In genomic region chr11:100581756-100582155, GRCm38 (mm10) we compare ENCODE assay signal across 10 mouse cellular contexts. TPM values are rescaled to one million over a fixed set of nuclear protein-coding genes. Genes with fewer than 3 reads are reported as not detected.
DNase-seq lines count a peak whose midpoint lies in the region; ATAC-seq and TF ChIP-seq lines count a peak whose summit lies in the region.
"Had no signal": no experiment of that assay in that cellular context is flagged by ENCODE, and none has a peak within 500 bp of the region (broad histone marks: within the 10 kb centered on the region; RNA-seq: fewer than 3 reads in every experiment).

No protein-coding gene starts in this region.

- TF ChIP-seq POLR2A in spleen, adult 2 months (IDR thresholded peaks at IDR 0.05; ENCODE audit: low read depth, low read length) = no peak

- H3K9me3 ChIP-seq in forebrain, embryonic 14.5 days (replicated peaks; ENCODE audit: control insufficient read depth, low read length) = no peaks in the 10 kb centered on the region
- H3K9me3 ChIP-seq in forebrain, embryonic 11.5 days (ENCODE audit: control insufficient read depth, low read length) = no peaks in the 10 kb centered on the region
- H3K9me3 ChIP-seq in heart, embryonic 16.5 days (replicated peaks; ENCODE audit: control insufficient read depth, low read length) = no peaks in the 10 kb centered on the region
- H3K9me3 ChIP-seq: limb, embryonic 13.5 days had no signal

- H3K36me3 ChIP-seq in forebrain, embryonic 14.5 days (ENCODE audit: control insufficient read depth, insufficient read depth, low read length) = peaks cover 83% of the 10 kb centered on the region
- H3K36me3 ChIP-seq in forebrain, embryonic 11.5 days (ENCODE audit: control insufficient read depth, insufficient read depth, low read length) = peaks cover 20% of the 10 kb centered on the region
- peaks cover 42% of the 10 kb centered on the region for H3K36me3 ChIP-seq in spleen, adult 2 months (ENCODE audit: control insufficient read depth, insufficient read depth, low read length)
- peaks cover 45% of the 10 kb centered on the region for H3K36me3 ChIP-seq in heart, embryonic 16.5 days (ENCODE audit: control insufficient read depth, insufficient read depth)

- 40% methylated on average over 4 of the region's 4 CpGs for WGBS in forebrain, embryonic 14.5 days
- 92% methylated on average over 4 of the region's 4 CpGs for WGBS in forebrain, embryonic 11.5 days
- WGBS in spleen, adult 2 months = 27% methylated on average over 4 of the region's 4 CpGs
- WGBS in heart, embryonic 16.5 days = 54% methylated on average over 4 of the region's 4 CpGs

- H3K27me3 ChIP-seq in forebrain, embryonic 14.5 days (replicated peaks; ENCODE audit: control insufficient read depth, insufficient read depth, low read length) = no peaks in the 10 kb centered on the region
- no peaks in the 10 kb centered on the region for H3K27me3 ChIP-seq in forebrain, embryonic 11.5 days (ENCODE audit: control insufficient read depth, insufficient read depth, low read length)
- no peaks in the 10 kb centered on the region for H3K27me3 ChIP-seq in spleen, adult 2 months (ENCODE audit: control insufficient read depth, insufficient read depth, low read length)
- H3K27me3 ChIP-seq in heart, embryonic 16.5 days (ENCODE audit: control insufficient read depth, insufficient read depth, low read length) = no peaks in the 10 kb centered on the region
- H3K27me3 ChIP-seq: limb, embryonic 13.5 days had no signal

- no peak overlapping the region for H3K4me3 ChIP-seq in forebrain, embryonic 14.5 days (ENCODE audit: low read depth, low read length)
- H3K4me3 ChIP-seq in forebrain, embryonic 11.5 days (ENCODE audit: low read depth, low read length) = no peak overlapping the region
- H3K4me3 ChIP-seq in spleen, adult 2 months (ENCODE audit: extremely low read depth, insufficient read depth, insufficient read length) = no peak overlapping the region
- no peak overlapping the region for H3K4me3 ChIP-seq in heart, embryonic 16.5 days (ENCODE audit: low read length)
- H3K4me3 ChIP-seq: erythroblast, embryonic 14.5 days; limb, embryonic 13.5 days had no signal

- TF ChIP-seq CTCF in spleen, adult 2 months (IDR thresholded peaks at IDR 0.05; ENCODE audit: extremely low read depth, insufficient read depth, insufficient read length, insufficient replicate concordance) = no peak

- no peak overlapping the region for H3K9ac ChIP-seq in forebrain, embryonic 14.5 days (ENCODE audit: low read length)
- H3K9ac ChIP-seq in forebrain, embryonic 11.5 days (ENCODE audit: low read length) = no peak overlapping the region
- no peak overlapping the region for H3K9ac ChIP-seq in heart, embryonic 16.5 days (ENCODE audit: low read length)
- H3K9ac ChIP-seq: limb, embryonic 13.5 days had no signal

- H3K4me2 ChIP-seq in forebrain, embryonic 14.5 days (ENCODE audit: low read length) = no peak overlapping the region
- H3K4me2 ChIP-seq in forebrain, embryonic 11.5 days (ENCODE audit: low read depth, low read length, severe bottlenecking) = no peak overlapping the region
- H3K4me2 ChIP-seq in heart, embryonic 16.5 days (ENCODE audit: low read depth, low read length) = no peak overlapping the region
- H3K4me2 ChIP-seq: limb, embryonic 13.5 days had no signal

- H3K4me1 ChIP-seq in forebrain, embryonic 14.5 days (ENCODE audit: control insufficient read depth, insufficient read depth, low read length) = no peaks in the 10 kb centered on the region
- H3K4me1 ChIP-seq in forebrain, embryonic 11.5 days (replicated peaks; ENCODE audit: control insufficient read depth, insufficient read depth, low read length) = 0 out of 2 replicates have a peak, but pooled peaks cover 2% of the 10 kb centered on the region
- peaks cover 69% of the 10 kb centered on the region; the same call in 1 of the 2 replicates for H3K4me1 ChIP-seq in spleen, adult 2 months (ENCODE audit: control insufficient read depth, insufficient read depth, insufficient read length)
- peaks cover 7% of the 10 kb centered on the region for H3K4me1 ChIP-seq in heart, embryonic 16.5 days (ENCODE audit: control insufficient read depth, insufficient read depth, low read length)

- peak; percentile 48 for DNase-seq in forebrain, embryonic 14.5 days (ENCODE audit: low spot score)
- no peak for DNase-seq in forebrain, embryonic 11.5 days (ENCODE audit: low spot score)
- no peak for DNase-seq in spleen, adult 2 months (ENCODE audit: low read depth in 1 of 2, low spot score in 2 of 2)
- no peak for DNase-seq in spleen, postnatal 14 days (ENCODE audit: low spot score in 2 of 2)
- DNase-seq in right cerebral cortex, postnatal 10 days (ENCODE audit: low spot score in 2 of 2) = peak; percentile 75 to 76
- no peak for DNase-seq in embryo, embryonic 9.5 days (ENCODE audit: extremely low spot score)

- H3K27ac ChIP-seq in forebrain, embryonic 14.5 days (ENCODE audit: low read depth, low read length) = 0 out of 2 replicates have a peak overlapping the region, but pooled peaks have one; percentile 30
- H3K27ac ChIP-seq in forebrain, embryonic 11.5 days (ENCODE audit: low read depth, low read length) = no peak overlapping the region
- peak overlapping the region; percentile 50 for H3K27ac ChIP-seq in spleen, adult 2 months (ENCODE audit: insufficient read depth, low read length)
- H3K27ac ChIP-seq in heart, embryonic 16.5 days (ENCODE audit: low read length) = peak overlapping the region; percentile 76
- H3K27ac ChIP-seq: limb, embryonic 13.5 days had no signal

- ATAC-seq in forebrain, embryonic 14.5 days = no peak
- ATAC-seq in forebrain, embryonic 11.5 days (replicated peaks; ENCODE audit: low FRiP score) = no peak
- peak; percentile 52 for ATAC-seq in heart, embryonic 16.5 days (replicated peaks; ENCODE audit: extremely low read depth, insufficient read depth, low FRiP score)
- no peak for ATAC-seq in inflammation-experienced regulatory T-cells, adult 6 months

RNA-seq across cellular contexts. Expression of gene Cnp, which starts 7.1 kb away (rescaled TPM):
- polyA plus RNA-seq in forebrain, embryonic 14.5 days (2014; fragmentation: Nextera tagmentation; extraction: Ambion mirVana) = 22.0 and 25.6 TPM in 2 replicates
- polyA plus RNA-seq in forebrain, embryonic 11.5 days (2014; fragmentation: Nextera tagmentation; extraction: Ambion mirVana) = 18.3 and 20.3 TPM in 2 replicates
- 97.4 and 120 TPM in 2 replicates for polyA plus RNA-seq in spleen, adult 2 months (2012; rRNA removed)
- polyA plus RNA-seq in heart, embryonic 16.5 days (2015; fragmentation: Nextera tagmentation; extraction: Ambion mirVana) = 24.8 and 32.1 TPM in 2 replicates
- polyA plus RNA-seq in inflammation-experienced regulatory T-cells, adult 6 months (2017; shearing (Covaris generic)) = 100 to 1,000 TPM; 159 to 192 (median 165) TPM

RNA-seq across cellular contexts. Expression of gene Ttc25, which starts 36.3 kb away (rescaled TPM):
- polyA plus RNA-seq in forebrain, embryonic 14.5 days (2014; fragmentation: Nextera tagmentation; extraction: Ambion mirVana) = 1.7 and 2.5 TPM in 2 replicates
- 1.3 and 1.9 TPM in 2 replicates for polyA plus RNA-seq in forebrain, embryonic 11.5 days (2014; fragmentation: Nextera tagmentation; extraction: Ambion mirVana)
- polyA plus RNA-seq in spleen, adult 2 months (2012; rRNA removed) = 0.04 and 0.07 TPM in 2 replicates
- 0.85 and 0.94 TPM in 2 replicates for polyA plus RNA-seq in heart, embryonic 16.5 days (2015; fragmentation: Nextera tagmentation; extraction: Ambion mirVana)
- under 1 TPM in 2 of 3 experiments, not detected in 1; 0.15 to 0.21 TPM for polyA plus RNA-seq in inflammation-experienced regulatory T-cells, adult 6 months (2017; shearing (Covaris generic))
- polyA plus RNA-seq: erythroblast, embryonic 14.5 days had no signal

RNA-seq across cellular contexts. Expression of gene Nkiras2, which starts 37.3 kb away (rescaled TPM):
- polyA plus RNA-seq in forebrain, embryonic 14.5 days (2014; fragmentation: Nextera tagmentation; extraction: Ambion mirVana) = 111 and 122 TPM in 2 replicates
- 94.5 and 107 TPM in 2 replicates for polyA plus RNA-seq in forebrain, embryonic 11.5 days (2014; fragmentation: Nextera tagmentation; extraction: Ambion mirVana)
- polyA plus RNA-seq in spleen, adult 2 months (2012; rRNA removed) = 39.5 and 48.9 TPM in 2 replicates
- polyA plus RNA-seq in heart, embryonic 16.5 days (2015; fragmentation: Nextera tagmentation; extraction: Ambion mirVana) = 78.8 and 81.5 TPM in 2 replicates
- polyA plus RNA-seq in inflammation-experienced regulatory T-cells, adult 6 months (2017; shearing (Covaris generic)) = 10 to 100 TPM; 24.1 to 32.6 (median 27.2) TPM

RNA-seq across cellular contexts. Expression of gene Dnajc7, which starts 38.2 kb away (rescaled TPM):
- polyA plus RNA-seq in forebrain, embryonic 14.5 days (2014; fragmentation: Nextera tagmentation; extraction: Ambion mirVana) = 77.3 and 82.5 TPM in 2 replicates
- polyA plus RNA-seq in forebrain, embryonic 11.5 days (2014; fragmentation: Nextera tagmentation; extraction: Ambion mirVana) = 95.9 and 105 TPM in 2 replicates
- polyA plus RNA-seq in spleen, adult 2 months (2012; rRNA removed) = 43.9 and 53.7 TPM in 2 replicates
- 219 and 228 TPM in 2 replicates for polyA plus RNA-seq in heart, embryonic 16.5 days (2015; fragmentation: Nextera tagmentation; extraction: Ambion mirVana)
- 100 to 1,000 TPM; 283 to 389 (median 360) TPM for polyA plus RNA-seq in inflammation-experienced regulatory T-cells, adult 6 months (2017; shearing (Covaris generic))

RNA-seq across cellular contexts. Expression of gene Acly, which starts 54.0 kb away (rescaled TPM):
- 198 and 208 TPM in 2 replicates for polyA plus RNA-seq in forebrain, embryonic 14.5 days (2014; fragmentation: Nextera tagmentation; extraction: Ambion mirVana)
- polyA plus RNA-seq in forebrain, embryonic 11.5 days (2014; fragmentation: Nextera tagmentation; extraction: Ambion mirVana) = 294 TPM in 2 replicates
- 57.4 and 58.6 TPM in 2 replicates for polyA plus RNA-seq in spleen, adult 2 months (2012; rRNA removed)
- 64.4 and 67.1 TPM in 2 replicates for polyA plus RNA-seq in heart, embryonic 16.5 days (2015; fragmentation: Nextera tagmentation; extraction: Ambion mirVana)
- 10 to 100 TPM; 72.3 to 78.0 (median 76.2) TPM for polyA plus RNA-seq in inflammation-experienced regulatory T-cells, adult 6 months (2017; shearing (Covaris generic))

Comparison
In these comparisons a context has a peak if more than half of its experiments do, and no peak if none do; other contexts are left out.
1. DNase-seq: peak in forebrain, embryonic 14.5 days (single experiment) and right cerebral cortex, postnatal 10 days (2 of 2); none in forebrain, embryonic 11.5 days (single experiment), spleen, adult 2 months (0 of 2), spleen, postnatal 14 days (0 of 2) and embryo, embryonic 9.5 days (single experiment).